Mouse (Mus musculus) testis, postnatal 10 days (tissue): ENCODE measurements around the gene Acad10.
"Not testable (repeated sequence)": the region's sequence is repeated elsewhere in the genome, so short reads cannot be mapped to it uniquely, and the experiment has no call there.

Experiments used
- DNase-seq: peaks from one replicate; pipeline ENCODE4 v3.0.0; 2021; ENCODE audit warnings: low spot score

Gene Acad10

DNA sequence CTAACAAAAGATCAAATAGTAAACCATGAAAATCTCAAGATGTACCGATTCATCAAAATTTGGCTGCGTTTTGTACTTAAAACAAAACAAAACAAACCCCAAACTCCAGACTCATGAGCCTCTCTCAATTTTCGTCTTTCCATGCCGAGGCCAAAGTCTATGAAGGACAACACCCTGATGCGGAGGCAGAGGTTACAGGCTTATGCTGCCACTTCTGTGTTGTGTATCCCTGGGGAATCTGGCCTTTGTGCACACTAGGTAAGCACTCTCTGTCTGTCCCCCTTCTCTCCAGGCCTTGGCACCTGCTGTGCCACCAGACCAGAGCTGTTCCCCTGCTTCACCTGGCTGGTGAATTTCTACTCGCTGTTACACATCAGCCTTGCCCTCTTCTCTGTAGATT is 2.7 kb downstream of the Acad10 start:
- not testable (repeated sequence) for DNase-seq

DNA sequence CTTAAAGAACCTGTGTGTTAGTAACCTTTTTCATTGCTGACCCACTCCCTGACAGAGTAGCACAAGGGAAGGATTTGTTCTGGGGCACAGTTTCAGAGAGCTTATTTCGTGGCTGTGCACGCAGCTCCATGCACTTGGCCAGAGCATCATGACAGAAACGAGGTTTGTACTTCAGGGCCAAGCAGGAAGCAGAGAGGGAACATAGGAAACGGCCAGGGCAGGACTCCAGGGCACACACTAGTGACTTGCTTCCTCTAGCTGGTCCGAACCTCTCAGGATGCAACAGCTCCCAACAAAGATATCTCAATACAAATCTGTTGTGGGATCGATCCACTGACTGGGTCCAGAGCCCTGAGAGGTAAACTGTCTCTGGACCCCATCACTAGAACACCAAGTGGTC is 3.4 kb downstream of the Acad10 start:
- not testable (repeated sequence) for DNase-seq

DNA sequence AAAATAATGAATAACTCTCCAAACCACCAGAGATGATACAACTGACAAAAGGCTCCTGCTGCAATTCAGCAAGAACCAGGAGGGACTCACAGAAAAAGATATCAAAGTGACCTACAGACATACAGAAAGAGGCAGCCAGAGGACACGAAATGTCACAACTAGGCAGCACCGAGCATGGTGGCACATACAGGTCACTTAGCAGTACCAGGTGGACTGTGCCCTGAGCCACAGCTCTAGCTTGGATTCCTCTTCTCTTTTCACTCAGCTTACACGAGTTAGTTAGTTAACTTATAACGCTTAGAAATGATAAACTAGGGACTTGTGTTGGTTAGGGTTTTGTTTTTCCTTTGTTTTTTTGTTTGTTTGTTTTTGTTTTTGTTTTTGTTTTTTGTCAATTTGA is 5.8 kb downstream of the Acad10 start:
- DNase-seq: no peak

DNA sequence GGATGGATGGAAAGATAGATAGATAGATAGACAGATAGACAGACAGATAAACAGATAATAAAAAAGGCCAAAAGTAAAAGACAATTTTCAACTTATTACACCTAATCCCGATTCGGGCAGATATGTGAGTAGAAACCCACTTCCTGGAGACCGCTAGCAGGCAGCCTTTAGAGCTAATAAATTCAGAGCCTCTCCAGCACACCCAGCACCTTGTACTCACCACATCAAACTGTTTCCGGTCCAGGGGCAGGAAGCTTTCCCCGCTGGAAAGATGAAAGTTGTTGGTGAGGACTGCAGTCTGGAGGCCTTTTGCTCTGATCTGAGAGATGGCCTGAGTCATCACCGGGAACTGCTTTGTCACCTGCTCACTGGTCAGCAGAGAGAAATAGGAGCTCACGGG is 11.2 kb downstream of the Acad10 start:
- no peak for DNase-seq

DNA sequence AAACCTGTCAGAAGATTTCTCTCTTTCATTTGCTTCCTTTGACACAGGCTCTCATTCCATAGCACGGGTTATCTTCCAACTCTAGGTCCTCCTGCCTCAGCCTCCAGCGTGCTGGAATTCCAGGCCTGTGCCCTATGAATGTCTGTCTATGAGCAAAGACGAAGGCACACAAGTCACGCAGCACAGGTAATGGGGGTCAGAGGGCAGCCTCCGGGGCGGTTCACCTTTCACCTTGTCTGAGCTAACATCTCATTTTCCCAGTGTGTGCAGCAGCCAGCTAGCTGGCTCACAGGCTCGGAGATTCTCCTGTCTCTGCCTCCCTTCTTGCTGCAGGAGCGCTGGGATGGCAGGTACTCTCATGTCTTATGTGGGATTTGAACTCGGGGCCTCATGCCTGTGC is 20.7 kb downstream of the Acad10 start:
- no peak for DNase-seq

DNA sequence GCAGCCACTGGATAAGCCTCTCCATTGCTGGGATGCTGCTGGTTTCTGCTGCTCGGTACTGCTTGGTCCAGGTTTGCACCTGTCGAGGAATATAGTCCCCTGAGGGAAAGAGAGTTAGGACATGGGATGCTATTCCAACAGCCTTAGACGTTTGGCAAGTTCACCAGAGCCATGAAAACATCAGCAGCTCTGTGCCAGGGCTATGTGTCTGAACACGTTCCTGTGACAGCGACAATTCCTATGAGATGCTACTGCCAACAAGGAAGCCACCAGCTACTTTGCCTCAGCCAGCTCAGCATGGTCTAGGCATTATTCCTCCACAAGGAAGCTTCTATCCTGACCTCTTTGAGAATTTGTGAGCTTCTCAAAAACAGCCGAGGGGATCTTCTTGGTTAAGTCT is 23.0 kb downstream of the Acad10 start:
- no peak for DNase-seq

DNA sequence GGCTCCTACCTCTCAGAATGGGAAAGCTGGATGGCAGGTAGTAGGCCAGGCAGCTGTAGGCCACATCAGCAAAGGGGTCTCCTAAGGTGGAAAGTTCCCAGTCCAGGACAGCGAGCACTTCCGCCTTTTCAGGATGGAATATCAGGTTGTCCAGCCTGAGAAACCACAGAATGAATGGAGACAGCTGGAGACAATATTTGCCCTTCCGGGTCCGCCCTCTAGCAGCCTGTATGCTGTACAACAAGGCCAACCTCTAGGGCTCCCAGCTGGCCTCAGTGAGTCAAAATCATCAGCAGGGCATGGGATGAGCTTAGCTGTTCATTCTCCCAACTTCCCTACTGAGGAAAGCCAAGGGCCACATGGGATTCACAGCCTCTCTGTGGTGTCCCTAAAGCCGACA is 25.6 kb downstream of the Acad10 start:
- no peak for DNase-seq

DNA sequence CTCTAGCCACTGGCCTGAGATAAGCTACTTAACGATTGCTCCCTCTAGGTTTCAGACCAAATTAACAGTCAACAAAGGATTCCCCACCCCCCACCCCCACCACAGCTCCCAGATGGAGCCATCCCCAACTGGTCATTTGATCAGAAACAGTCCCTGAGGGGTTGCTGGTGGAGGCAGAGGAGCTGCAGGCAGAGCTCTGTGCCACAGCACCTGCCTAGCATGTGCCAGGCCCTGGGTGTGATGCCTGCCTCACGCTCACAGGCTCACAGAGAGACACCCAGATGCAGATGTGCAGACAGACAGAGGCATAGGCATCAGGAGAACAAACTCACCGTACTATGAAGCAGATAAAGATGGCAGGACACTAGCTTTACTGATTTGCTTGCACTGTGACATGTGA is 27.5 kb downstream of the Acad10 start:
- DNase-seq: no peak

DNA sequence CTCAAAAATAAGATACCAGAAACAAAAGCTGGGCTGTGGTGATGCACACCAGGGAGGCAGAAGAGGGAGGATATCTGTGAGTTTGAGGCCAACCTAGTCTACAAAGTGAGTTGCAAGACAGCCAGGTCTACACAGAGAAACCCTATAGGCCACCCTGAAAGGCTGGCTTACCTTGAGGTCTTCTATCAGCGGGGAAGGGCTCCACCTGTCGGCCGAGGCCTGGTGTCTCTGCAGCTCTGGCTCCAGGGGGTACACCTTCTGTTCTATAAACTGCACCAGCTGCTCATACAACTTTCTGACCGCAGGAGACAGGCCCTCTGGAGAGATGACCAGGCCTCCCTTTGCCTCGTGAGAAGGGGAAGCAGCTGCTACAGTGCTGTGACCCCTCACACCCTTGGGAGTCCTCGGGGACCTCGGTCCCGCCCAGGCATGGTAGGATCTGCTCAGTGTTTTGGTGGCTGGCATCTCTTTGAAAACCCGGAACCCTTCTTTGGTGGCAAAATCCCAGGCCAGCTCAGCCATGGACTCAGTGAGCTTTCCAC is 29.1 kb downstream of the Acad10 start:
- DNase-seq: not testable (repeated sequence)

DNA sequence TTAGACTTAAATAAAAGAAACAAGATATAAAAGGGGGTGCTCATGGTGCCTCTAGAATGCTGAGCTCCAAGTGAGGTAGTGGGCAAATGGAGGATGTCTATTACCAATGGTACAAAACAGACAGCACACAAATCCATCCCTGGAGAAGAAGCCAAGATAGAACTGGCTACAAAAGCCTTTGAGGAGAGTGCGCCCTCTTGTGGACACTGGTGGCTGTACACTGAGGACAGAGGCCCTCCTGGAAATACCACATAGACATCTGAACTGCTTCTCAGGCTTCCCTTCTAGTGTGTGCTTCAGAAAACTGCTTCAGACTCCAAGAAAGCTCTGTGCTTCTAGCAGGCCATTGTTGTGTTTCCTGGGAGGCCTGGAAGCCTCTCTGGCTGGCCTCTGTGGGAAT is 32.4 kb downstream of the Acad10 start:
- peak; percentile 90 for DNase-seq

DNA sequence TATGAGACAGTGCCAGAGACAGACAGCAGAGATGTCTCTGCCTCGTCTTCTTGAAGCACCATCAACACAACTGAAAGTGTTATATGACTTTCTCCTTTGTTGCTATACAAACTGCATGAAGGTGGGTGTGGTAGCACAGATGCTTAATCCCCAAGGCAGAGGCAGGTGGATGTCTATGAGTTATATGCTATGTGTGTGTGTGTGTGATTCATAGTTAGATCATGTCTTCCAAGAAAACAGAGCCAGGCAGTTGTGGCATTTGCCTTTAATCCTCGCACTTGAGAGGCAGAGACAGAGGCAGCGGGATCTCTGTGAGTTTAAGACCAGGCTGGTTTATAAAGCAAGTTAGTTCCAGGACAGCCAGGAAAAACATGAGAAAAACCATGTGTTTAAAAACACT is 37.1 kb downstream of the Acad10 start:
- no peak for DNase-seq

DNA sequence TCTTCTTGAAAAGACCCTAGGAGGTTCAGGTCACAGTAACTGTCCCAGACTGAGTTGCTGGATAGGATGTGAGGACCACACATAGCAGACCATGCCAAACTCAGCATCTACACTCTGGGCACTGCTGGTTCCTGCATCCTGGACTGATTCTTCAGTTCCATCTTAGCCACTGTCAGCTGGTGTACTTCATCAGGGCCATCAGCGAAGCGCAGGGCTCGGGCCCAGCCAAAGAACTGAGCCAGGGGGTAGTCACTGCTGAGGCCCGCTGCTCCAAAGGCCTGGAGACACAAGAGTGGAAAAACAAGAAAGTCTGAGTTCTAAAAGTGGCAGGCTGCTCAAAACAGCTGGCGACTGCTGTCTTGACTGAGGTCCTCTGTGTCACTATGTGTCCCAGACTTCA is 39.2 kb downstream of the Acad10 start:
- DNase-seq: no peak

DNA sequence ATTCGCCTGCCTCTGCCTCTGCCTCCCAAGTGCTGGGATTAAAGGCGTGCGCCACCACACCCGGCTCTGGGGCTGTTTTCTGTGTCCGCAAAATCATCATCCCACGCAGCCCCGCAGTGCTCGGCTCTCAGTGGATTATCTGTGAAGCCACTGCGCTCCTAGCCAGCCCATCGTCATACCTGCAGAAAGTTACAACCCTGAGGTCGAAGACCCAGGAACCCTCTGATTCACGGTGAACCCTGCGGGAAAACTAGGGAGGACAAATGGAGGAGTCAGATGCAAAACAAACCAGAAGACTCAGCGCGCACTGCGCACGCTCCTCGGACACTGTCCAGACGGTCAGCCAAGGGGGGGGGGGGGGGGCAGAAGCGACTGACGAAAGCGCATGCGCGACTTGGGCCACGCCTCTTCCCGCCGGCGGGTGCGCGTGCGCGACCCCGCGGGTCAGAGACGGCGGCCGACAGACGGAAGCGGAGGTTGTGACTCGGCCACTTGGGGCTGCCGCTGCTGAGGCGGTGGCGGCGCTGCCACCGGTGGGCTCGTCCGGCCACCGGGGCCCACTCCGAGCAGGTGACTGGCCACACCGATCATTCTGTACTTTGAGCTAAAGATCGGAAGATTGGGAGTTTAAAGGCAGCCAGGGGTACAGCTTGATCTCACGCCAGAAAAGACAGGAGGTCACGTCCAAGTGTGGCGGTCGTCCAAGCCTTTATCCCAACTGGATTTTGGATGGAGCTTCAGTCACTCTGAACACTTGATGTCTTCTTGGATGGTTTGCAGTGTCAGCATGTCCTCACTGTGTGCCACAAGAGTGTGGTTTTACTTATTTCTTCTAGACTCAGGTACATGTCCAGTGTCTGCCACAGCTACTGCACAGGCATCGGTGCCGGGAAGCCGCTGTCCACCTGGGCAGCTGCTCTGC is 41.5 kb downstream of the Acad10 start, which contains the start of gene Acad12:
TSS of gene Acad12 (minus strand) at position 347 of the 922 bp plus-strand sequence.
- DNase-seq: peak; percentile 91

DNA sequence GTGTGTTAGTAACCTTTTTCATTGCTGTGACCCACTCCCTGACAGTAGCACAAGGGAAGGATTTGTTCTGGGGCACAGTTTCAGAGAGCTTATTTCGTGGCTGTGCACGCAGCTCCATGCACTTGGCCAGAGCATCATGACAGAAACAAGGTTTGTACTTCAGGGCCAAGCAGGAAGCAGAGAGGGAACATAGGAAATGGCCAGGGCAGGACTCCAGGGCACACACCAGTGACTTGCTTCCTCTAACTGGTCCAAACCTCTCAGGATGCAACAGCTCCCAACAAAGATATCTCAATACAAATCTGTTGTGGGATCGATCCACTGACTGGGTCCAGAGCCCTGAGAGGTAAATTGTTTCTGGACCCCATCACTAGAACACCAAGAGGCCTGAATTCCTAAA is 45.4 kb downstream of the Acad10 start:
- not testable (repeated sequence) for DNase-seq

DNA sequence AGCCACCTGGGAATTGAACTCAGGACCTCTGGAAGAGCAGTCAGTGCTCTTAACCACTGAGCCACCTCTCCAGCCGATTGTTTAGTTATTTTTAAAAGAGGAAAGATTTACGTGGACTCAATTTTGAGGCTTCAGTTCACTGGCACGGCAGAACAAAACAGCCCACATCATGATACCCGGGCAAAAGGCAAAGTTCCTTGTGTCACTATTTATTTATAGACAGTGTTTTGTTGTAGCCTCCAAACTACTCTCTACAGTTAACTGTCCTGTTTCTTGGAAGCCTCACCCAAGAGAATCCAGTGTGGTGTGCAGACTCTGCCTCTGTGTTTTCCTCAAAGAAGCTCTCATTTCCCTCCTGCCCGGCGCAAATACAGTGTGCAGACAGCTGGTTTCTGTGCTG is 48.3 kb downstream of the Acad10 start:
- DNase-seq: no peak

DNA sequence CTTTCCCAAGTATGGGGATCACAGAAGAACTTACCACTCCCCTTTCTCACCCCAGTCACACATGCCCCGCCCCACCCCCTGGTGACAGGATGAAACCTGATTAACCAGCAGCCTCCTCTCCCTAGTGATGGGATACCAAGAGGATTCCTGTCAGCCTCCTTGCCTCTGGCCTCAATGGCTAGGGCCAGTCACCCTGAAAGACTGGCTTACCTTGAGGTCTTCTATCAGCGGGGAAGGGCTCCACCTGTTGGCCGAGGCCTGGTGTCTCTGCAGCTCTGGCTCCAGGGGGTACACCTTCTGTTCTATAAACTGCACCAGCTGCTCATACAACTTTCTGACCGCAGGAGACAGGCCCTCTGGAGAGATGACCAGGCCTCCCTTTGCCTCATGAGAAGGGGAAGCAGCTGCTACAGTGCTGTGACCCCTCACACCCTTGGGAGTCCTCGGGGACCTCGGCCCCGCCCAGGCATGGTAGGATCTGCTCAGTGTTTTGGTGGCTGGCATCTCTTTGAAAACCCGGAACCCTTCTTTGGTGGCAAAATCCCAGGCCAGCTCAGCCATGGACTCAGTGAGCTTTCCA is 50.7 kb downstream of the Acad10 start:
- not testable (repeated sequence) for DNase-seq

DNA sequence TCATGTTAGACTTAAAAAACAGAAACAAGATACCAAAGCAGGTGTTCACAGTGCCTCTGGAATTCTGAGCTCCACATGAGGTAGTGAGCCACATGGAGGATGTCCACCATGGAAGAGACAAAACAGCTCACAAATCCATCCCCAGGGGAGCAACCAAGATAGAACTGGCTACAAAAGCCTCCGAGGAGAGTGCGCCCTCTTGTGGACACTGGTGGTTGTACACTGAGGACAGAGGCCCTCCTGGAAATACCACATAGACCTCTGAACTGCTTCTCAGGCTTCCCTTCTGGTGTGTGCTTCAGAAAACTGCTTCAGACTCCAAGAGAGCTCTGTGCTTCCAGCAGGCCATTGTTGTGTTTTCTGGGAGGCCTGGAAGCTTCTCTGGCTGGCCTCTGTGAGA is 54.2 kb downstream of the Acad10 start:
- DNase-seq: peak; percentile 91

DNA sequence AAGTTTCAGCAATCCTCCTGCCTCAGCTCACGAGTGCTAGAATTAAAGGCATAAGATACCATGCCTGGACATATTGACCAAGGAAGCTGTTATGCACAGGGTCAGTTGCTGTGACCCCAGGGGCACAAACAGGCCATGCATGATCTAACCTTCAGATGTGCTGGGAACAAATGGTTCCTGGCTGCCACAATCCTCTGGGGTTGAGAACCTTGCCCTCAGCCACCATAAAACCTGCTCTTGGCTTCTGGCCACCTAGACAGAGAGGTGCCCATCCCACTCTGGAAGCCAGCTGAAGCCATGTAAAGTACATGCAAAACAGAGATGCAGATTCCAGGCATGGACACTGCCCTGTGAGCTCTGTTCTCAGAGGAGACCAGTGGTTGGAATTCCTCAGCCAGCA is 56.5 kb downstream of the Acad10 start:
- not testable (repeated sequence) for DNase-seq

DNA sequence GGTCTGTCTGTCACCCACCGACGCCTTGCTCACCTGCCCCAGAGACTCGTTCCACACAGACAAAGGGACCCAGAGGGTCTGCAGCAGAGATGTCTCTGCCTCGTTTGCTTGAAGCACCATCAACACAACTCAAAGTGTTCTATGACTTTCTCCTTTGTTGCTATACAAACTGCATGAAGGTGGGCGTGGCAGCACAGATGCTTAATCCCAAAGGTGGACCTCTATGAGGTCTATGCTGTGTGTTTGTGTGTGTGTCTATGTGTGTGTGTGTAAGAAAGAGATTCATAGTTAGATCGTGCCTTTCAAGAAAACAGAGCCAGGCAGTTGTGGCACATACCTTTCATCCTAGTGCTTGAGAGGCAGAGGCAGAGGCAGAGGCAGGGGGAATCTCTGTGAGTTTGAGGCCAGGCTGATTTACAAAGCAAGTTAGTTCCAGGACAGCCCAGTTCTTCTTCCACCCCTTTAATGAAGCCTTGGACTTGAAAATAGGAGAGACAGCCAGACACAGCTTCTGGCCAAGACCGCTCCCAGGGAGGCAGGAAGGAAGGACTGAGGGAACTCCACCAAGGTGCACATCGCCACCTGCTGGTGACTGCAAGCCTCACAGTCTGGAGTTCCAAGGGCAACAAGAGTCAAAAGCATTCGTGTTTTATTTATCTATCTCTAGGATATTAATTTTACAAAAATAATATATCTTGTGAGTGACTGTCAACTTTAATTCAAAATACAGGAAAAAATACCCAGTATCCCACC is 58.6 kb downstream of the Acad10 start:
- peak; percentile 96 for DNase-seq

DNA sequence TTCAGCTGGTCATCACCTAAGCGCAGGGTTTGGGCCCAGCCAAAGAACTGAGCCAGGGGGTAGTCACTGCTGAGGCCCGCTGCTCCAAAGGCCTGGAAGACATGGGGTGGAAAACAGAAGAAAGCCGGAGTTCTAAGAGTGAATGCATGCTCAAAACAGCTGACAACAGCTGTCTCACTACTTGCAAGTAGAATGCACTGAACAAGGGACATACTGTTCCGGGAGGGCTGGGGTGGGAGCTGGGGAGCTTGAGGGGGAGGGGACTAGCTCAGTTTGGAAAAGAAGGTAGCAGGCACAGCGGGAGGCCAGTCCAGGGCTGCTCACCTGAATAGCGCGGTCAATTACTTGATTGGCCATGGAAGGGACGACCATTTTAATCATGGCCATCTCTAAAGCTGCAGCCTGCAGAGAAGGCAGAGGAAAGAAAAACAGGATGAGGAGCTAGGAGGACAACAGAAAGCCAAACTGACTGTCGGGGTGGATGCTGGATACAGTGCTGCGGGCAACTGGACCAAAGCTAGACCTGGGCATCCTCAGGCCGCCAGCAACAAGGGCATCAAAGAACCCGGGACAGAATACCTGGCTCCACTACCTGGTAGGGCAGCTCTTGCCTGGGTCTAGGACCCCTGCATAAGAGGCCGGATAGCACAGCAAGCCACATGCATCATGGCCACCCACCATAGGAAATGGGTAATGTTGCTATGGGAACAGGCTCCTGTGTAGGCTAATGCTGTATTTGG is 61.3 kb downstream of the Acad10 start:
- DNase-seq: no peak

DNA sequence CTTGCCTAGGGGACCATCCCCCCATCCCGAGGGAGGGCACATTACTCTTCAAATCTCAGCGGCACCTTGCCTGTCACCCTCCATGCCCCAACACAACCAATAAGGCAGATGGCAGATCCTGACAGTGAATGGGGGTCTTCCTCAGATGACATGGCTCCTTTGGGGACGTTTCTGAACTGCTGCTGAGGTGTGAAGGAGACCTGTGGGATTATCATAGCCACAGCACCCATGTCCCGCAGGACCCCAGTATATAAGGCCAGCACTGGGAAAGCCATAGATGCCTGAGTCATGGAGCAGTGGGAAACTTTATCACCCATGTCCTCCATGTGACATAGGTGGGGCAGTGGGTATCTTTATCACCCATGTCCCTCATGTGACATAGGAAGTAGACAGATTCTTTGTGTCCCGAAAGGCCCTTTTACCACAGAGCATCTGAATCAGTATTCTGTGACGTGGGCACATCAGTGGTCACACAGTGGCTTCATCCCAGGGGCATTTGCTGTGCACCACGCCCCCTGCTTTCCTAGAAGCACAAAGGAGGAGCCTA is 62.2 kb downstream of the Acad10 start:
- no peak for DNase-seq

DNA sequence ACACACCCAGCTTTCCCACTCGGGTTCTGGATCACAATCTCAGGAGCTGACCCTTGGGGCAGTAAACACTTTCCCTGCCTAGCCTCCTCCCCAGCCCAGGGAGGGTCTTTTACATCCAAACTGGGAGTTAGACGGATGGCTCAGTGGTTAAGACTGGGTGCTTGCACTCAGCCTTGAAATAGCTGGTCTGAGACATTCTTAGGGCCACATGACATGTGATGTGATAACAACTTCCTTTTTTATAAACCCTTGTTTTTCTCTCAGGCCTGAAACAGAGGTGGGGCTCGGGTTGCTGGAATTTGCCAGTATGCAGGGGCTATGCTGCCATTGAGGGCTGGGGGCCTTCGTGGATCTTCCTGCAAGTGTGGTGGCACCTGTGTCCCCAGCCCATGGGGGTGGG is 63.0 kb downstream of the Acad10 start:
- DNase-seq: no peak
